Mouse (Mus musculus): ENCODE results near the gene Laptm4a. TPM values are rescaled to one million over a fixed set of nuclear protein-coding genes. Genes with fewer than 3 reads are reported as not detected.

Laptm4a gene
- polyA plus RNA-seq (2014; fragmentation: Illumina TruSeq; extraction: RNeasy Lipid Tissue Mini Kit (QIAGEN cat#74804); ENCODE audit: low read depth, low replicate concordance), result 499 TPM

GRCm38 (mm10) chr12:8921394-8922368 lies at the start of gene Laptm4a:
Gene Laptm4a (plus strand): TSS chr12:8921664.

GRCm38 (mm10) chr12:8947714-8948464 lies 26.4 kb downstream of the Laptm4a start, which contains the start of gene Matn3:
Gene Matn3 (plus strand): TSS chr12:8947929.

GRCm38 (mm10) chr12:8973820-8974465 lies 52.5 kb downstream of the Laptm4a start, which contains the start of gene Wdr35:
Gene Wdr35 (plus strand): TSS chr12:8973892.

Other genes starting within 250 kb of the Laptm4a start
- gene Pum2, start 247.5 kb upstream of the Laptm4a start, polyA plus RNA-seq (2014; fragmentation: Illumina TruSeq; extraction: RNeasy Lipid Tissue Mini Kit (QIAGEN cat#74804); ENCODE audit: low read depth, low replicate concordance), result 129 TPM
- 1.2 TPM for gene Sdc1, start 150.3 kb upstream of the Laptm4a start, polyA plus RNA-seq (2014; fragmentation: Illumina TruSeq; extraction: RNeasy Lipid Tissue Mini Kit (QIAGEN cat#74804); ENCODE audit: low read depth, low replicate concordance)
- gene Matn3, start 26.3 kb downstream of the Laptm4a start, polyA plus RNA-seq (2014; fragmentation: Illumina TruSeq; extraction: RNeasy Lipid Tissue Mini Kit (QIAGEN cat#74804); ENCODE audit: low read depth, low replicate concordance), result 0.17 TPM
- gene Wdr35, start 52.2 kb downstream of the Laptm4a start, polyA plus RNA-seq (2014; fragmentation: Illumina TruSeq; extraction: RNeasy Lipid Tissue Mini Kit (QIAGEN cat#74804); ENCODE audit: low read depth, low replicate concordance), result 144 TPM
- gene Ttc32, start 108.3 kb downstream of the Laptm4a start, polyA plus RNA-seq (2014; fragmentation: Illumina TruSeq; extraction: RNeasy Lipid Tissue Mini Kit (QIAGEN cat#74804); ENCODE audit: low read depth, low replicate concordance), result 3.8 TPM

Measured in testis, adult 10 weeks (tissue).